Mouse (Mus musculus) spleen, adult 2 months (tissue): Measurements from ENCODE around the gene Bace2. TPM values are rescaled to one million over a fixed set of nuclear protein-coding genes. Genes with fewer than 3 reads are reported as not detected.

Experiments used
- DNase-seq, 2 experiments: peaks; one replicate each; pipeline versions ENCODE4 v3.0.0 to v3.0.0-alpha.2; 2012 to 2021; ENCODE audit warnings: low spot score in 2 of 2, low read depth in 1 of 2
- H3K27ac ChIP-seq: fragments of 200-500 bp; 2 replicates; pipeline ENCODE4 v1.5.1; 2012; ENCODE audit warnings: low read length, inconsistent platforms; ENCODE audit not compliant: insufficient read depth
- H3K27me3 ChIP-seq: fragments of 200-500 bp; 2 replicates; pipeline ENCODE4 v1.6.1; 2012; ENCODE audit warnings: mild to moderate bottlenecking, moderate library complexity, low read length, inconsistent platforms; ENCODE audit not compliant: control insufficient read depth, insufficient read depth
- H3K36me3 ChIP-seq: fragments of 200-500 bp; 2 replicates; pipeline ENCODE4 v1.6.1; 2012; ENCODE audit warnings: mild to moderate bottlenecking, low read length, inconsistent platforms; ENCODE audit not compliant: control insufficient read depth, insufficient read depth
- H3K4me1 ChIP-seq: fragments of 200-500 bp; 2 replicates; pipeline ENCODE4 v1.6.1; 2011; ENCODE audit warnings: inconsistent platforms; ENCODE audit not compliant: control insufficient read depth, insufficient read depth, insufficient read length
- H3K4me3 ChIP-seq: fragments of 200-500 bp; 2 replicates; pipeline ENCODE4 v1.5.1; 2011; ENCODE audit warnings: mild to moderate bottlenecking, inconsistent platforms; ENCODE audit not compliant: insufficient read depth, insufficient read length; ENCODE audit errors: extremely low read depth
- CTCF ChIP-seq: fragments of 200-500 bp; IDR thresholded peaks from 2 replicates; pipeline ENCODE4 v1.5.1; 2011; ENCODE audit warnings: mild to moderate bottlenecking, inconsistent platforms; ENCODE audit not compliant: insufficient read depth, insufficient read length, insufficient replicate concordance; ENCODE audit errors: extremely low read depth
- POLR2A ChIP-seq: fragments of 200-500 bp; IDR thresholded peaks from 2 replicates; pipeline ENCODE4 v1.6.1; 2011; ENCODE audit warnings: low read depth, low read length, inconsistent platforms
- whole genome bisulfite sequencing: fragments of 180-500 bp; shearing (Covaris S2); methylation state at CpG from one replicate; pipeline ENCODE4 v1.1.7; 2018; 5-methylcytosine and 5-hydroxymethylcytosine counted together
- polyA plus RNA-seq: library from polyadenylated mRNA; depleted of rRNA; stranded (reverse); fragments of >200 nt; gene quantifications from 2 replicates; pipeline ENCODE4 v1.2.3, GENCODE M21; 2012

Bace2 gene
- polyA plus RNA-seq, 1 experiment, result 2.4 TPM

DNA sequence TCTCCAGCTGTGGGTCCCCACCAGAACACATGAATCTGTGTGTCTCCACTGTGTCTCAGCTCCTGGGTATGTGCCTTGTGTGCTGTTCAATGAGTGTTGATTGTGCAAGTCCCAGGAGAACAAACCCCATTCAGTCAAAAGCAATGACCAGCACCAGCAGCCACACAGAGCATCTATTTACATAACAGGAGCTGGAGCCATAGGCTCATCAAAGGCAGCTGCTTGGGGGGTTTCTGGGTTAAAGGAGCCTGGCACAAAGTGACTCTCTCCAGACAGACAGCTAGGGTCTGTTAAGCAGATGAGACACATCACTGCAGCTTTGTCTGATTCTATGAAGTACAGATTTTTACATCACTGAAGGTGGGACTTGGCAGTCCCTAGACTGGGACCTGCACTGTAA is 33.9 kb upstream of the Bace2 start:
- no peak for DNase-seq
- TF ChIP-seq CTCF (no peak), POLR2A (no peak)
- no peaks in the 10 kb centered on the region for H3K36me3 ChIP-seq

GRCm38 (mm10) chr16:97325975-97326374 is 30.6 kb upstream of the Bace2 start:
- WGBS, result 52% methylated on average over 8 of the region's 8 CpGs
- TF ChIP-seq POLR2A (no peak), CTCF (no peak)
- no peak overlapping the region for H3K4me3 ChIP-seq
- no peaks in the 10 kb centered on the region for H3K4me1 ChIP-seq
- H3K36me3 ChIP-seq, result no peaks in the 10 kb centered on the region
- no peaks in the 10 kb centered on the region for H3K27me3 ChIP-seq
- H3K27ac ChIP-seq, result no peak overlapping the region
- DNase-seq, result no peak

More for the DNA sequence above, 33.9 kb upstream of the Bace2 start:
- Histone ChIP-seq H3K27me3 (no peaks in the 10 kb centered on the region), H3K4me3 (no peak overlapping the region), H3K27ac (no peak overlapping the region), H3K4me1 (no peaks in the 10 kb centered on the region)

GRCm38 (mm10) chr16:97328602-97329001 is 27.9 kb upstream of the Bace2 start:
- WGBS, result 83% methylated on average over 2 of the region's 2 CpGs
- H3K27ac ChIP-seq, result no peak overlapping the region
- no peak overlapping the region for H3K4me3 ChIP-seq
- no peaks in the 10 kb centered on the region for H3K4me1 ChIP-seq
- H3K27me3 ChIP-seq, result no peaks in the 10 kb centered on the region
- TF ChIP-seq POLR2A (no peak), CTCF (no peak)
- H3K36me3 ChIP-seq, result no peaks in the 10 kb centered on the region
- DNase-seq, result no peak

GRCm38 (mm10) chr16:97353013-97353412 is 3.5 kb upstream of the Bace2 start:
- WGBS, result 91% methylated on average over 2 of the region's 2 CpGs
- H3K27ac ChIP-seq, result no peak overlapping the region

DNA sequence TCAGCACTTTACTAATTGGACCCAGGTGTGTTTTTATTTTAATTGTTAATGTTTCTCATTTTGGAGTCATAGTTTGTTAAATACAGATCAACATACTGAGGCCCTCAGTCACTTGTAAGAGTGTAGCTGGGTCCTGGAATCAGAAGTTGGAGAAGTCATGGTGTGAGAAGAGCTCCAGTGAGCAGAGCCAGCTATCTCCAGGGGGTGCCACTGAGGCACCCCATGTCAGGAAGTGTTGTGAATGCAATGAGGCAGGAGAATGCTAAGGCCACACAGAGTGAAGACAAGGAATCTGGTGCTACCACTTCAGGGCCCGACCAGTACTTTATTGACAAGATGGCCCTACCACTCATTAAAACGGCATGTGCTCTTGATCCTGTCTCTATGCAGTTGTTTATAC is 1.9 kb upstream of the Bace2 start:
- Histone ChIP-seq H3K36me3 (no peaks in the 10 kb centered on the region), H3K27ac (no peak overlapping the region), H3K4me3 (no peak overlapping the region), H3K4me1 (no peaks in the 10 kb centered on the region), H3K27me3 (peaks cover 9% of the 10 kb centered on the region; the same call in 1 of the 2 replicates)
- 87% methylated on average over 2 of the region's 2 CpGs for whole genome bisulfite sequencing
- DNase-seq, result no peak
- TF ChIP-seq CTCF, result no peak
- no peak for TF ChIP-seq POLR2A

More at GRCm38 (mm10) chr16:97353013-97353412, 3.5 kb upstream of the Bace2 start:
- no peak for TF ChIP-seq CTCF
- no peak for TF ChIP-seq POLR2A
- H3K4me3 ChIP-seq, result no peak overlapping the region
- H3K27me3 ChIP-seq, result peaks cover 8% of the 10 kb centered on the region; the same call in 1 of the 2 replicates
- no peaks in the 10 kb centered on the region for H3K36me3 ChIP-seq
- no peaks in the 10 kb centered on the region for H3K4me1 ChIP-seq
- DNase-seq, result no peak

DNA sequence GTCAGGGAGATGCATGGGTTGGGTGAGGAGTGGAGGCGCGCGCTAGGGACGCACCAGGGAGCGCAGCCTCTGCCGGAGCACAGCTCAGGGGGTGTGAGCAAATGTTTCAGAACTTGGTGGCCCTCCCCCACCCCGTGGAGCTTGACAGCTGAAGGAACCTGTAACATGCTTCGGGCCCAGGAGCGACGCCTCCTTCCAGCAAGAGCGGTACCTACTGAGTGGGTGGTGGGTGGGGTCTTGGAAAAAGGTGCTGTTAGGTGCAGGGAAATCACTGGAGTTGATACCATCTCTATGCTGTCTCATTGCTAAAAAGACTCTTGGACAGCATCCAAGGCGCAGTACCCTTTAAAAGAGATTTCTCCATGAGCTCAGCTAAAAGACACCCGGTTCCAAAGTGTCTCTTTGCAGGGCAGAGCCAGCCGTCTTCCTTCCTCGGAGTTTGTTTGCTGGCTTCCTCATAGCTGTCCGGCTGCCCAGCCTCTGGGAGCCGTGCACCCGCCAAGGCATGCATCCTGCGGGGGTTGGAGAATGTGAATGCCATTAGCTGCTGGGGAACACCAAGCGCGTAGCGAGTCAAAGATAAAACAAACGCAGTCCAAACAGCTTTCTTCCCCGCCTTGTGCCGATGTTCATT is 763 bp downstream of the Bace2 start:
- peaks cover 9% of the 10 kb centered on the region; the same call in 1 of the 2 replicates for H3K27me3 ChIP-seq
- no peaks in the 10 kb centered on the region for H3K4me1 ChIP-seq
- 5% methylated on average over 25 of the region's 25 CpGs for WGBS
- TF ChIP-seq POLR2A (no peak), CTCF (no peak)
- no peak for DNase-seq
- H3K4me3 ChIP-seq, result peak overlapping the region; percentile 40; the same call in 1 of the 2 replicates
- H3K27ac ChIP-seq, result no peak overlapping the region
- H3K36me3 ChIP-seq, result no peaks in the 10 kb centered on the region

DNA sequence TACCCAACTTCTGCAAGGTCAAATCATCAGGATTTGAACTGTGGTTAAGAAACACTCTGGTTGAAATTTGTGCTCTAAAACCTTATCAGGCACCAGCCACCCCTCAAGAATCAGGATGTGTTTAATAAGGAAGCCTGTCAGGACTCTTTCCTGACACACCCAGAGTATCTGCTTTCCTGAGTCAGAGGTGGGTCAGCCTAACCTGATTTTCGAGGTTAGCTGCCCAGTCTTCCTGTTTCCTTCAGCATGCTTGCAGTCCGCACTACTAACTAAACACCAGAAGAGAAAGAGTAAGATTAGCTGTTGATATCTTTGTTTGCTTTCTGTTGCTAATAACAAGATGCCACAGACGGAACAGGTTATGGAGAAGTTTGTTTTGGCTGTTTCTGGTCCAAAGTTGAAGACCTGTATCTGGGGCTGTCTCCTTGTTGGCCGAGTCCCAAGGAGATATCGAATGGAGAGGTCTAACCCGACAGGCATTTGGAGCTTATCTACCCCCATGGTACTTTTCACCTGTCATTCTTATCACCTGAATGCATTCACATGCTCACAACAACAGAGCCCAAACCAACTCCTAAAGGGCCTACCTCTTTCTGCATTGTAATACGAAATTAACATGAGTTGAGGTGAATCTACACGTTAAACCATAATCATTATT is 5.8 kb downstream of the Bace2 start:
- Histone ChIP-seq H3K36me3 (no peaks in the 10 kb centered on the region), H3K27ac (no peak overlapping the region), H3K4me1 (no peaks in the 10 kb centered on the region), H3K27me3 (0 out of 2 replicates have a peak, but pooled peaks cover 2% of the 10 kb centered on the region), H3K4me3 (no peak overlapping the region)
- TF ChIP-seq CTCF (no peak), POLR2A (no peak)
- 65% methylated on average over 8 of the region's 8 CpGs for WGBS
- DNase-seq, result no peak
